Mouse (Mus musculus) neutrophil, adult 5-6 weeks (primary cell): ENCODE data around the gene Tmem178b. TPM values are rescaled to one million over a fixed set of nuclear protein-coding genes. Genes with fewer than 3 reads are reported as not detected.

Experiments used
- ATAC-seq: fragments of 151-379, 151-347 bp; 2 replicates; pipeline ENCODE4 v1.8.0; 2017; ENCODE audit warnings: mild to moderate bottlenecking, moderate TSS enrichment; ENCODE audit not compliant: insufficient number of reproducible peaks, poor library complexity, low FRiP score, severe bottlenecking; ENCODE audit errors: extremely low read depth
- total RNA-seq: library from RNA; stranded (forward); fragments of 200-1000 nt; gene quantifications from 2 replicates; pipeline ENCODE4 v1.2.3, GENCODE M21; 2017

Gene Tmem178b
- total RNA-seq, 1 experiment from 2014 or later = not detected

- ATAC-seq = no peak
Observed at GRCm38 (mm10) chr6:40128716-40129115, 255.6 kb downstream of the Tmem178b start.

GRCm38 (mm10) chr6:40131936-40132335 is 258.9 kb downstream of the Tmem178b start:
- no peak for ATAC-seq

GRCm38 (mm10) chr6:40133436-40133835 is 260.4 kb downstream of the Tmem178b start:
- ATAC-seq = no peak

GRCm38 (mm10) chr6:40135716-40136115 is 262.6 kb downstream of the Tmem178b start:
- ATAC-seq = no peak

- ATAC-seq = no peak
Observed at GRCm38 (mm10) chr6:40137346-40137745, 264.3 kb downstream of the Tmem178b start.

GRCm38 (mm10) chr6:40137831-40138520 is 264.9 kb downstream of the Tmem178b start:
- no peak for ATAC-seq

- ATAC-seq = no peak
Observed at GRCm38 (mm10) chr6:40142582-40142981, 269.5 kb downstream of the Tmem178b start.

- ATAC-seq = no peak
Observed at GRCm38 (mm10) chr6:40144371-40144770, 271.3 kb downstream of the Tmem178b start.

- no peak for ATAC-seq
Observed at GRCm38 (mm10) chr6:40145601-40146000, 272.5 kb downstream of the Tmem178b start.

- no peak for ATAC-seq
Observed at GRCm38 (mm10) chr6:40152241-40152640, 279.2 kb downstream of the Tmem178b start.

GRCm38 (mm10) chr6:40161381-40161780 is 288.3 kb downstream of the Tmem178b start:
- no peak for ATAC-seq

GRCm38 (mm10) chr6:40173559-40173958 is 300.5 kb downstream of the Tmem178b start:
- no peak for ATAC-seq

GRCm38 (mm10) chr6:40177870-40178269 is 304.8 kb downstream of the Tmem178b start:
- ATAC-seq = no peak

GRCm38 (mm10) chr6:40180551-40180950 is 307.5 kb downstream of the Tmem178b start:
- ATAC-seq = no peak

- no peak for ATAC-seq
Observed at GRCm38 (mm10) chr6:40200661-40201060, 327.6 kb downstream of the Tmem178b start.

- no peak for ATAC-seq
Observed at GRCm38 (mm10) chr6:40202602-40203001, 329.5 kb downstream of the Tmem178b start.

GRCm38 (mm10) chr6:40205380-40205779 is 332.3 kb downstream of the Tmem178b start:
- ATAC-seq = no peak

- no peak for ATAC-seq
Observed at GRCm38 (mm10) chr6:40208014-40208413, 334.9 kb downstream of the Tmem178b start.

GRCm38 (mm10) chr6:40209172-40209571 is 336.1 kb downstream of the Tmem178b start:
- no peak for ATAC-seq

- ATAC-seq = no peak
Observed at GRCm38 (mm10) chr6:40217154-40217553, 344.1 kb downstream of the Tmem178b start.

GRCm38 (mm10) chr6:40217651-40218050 is 344.6 kb downstream of the Tmem178b start:
- ATAC-seq = no peak
